26 mouse cellular contexts compared by ENCODE assay signal in the genomic region with DNA sequence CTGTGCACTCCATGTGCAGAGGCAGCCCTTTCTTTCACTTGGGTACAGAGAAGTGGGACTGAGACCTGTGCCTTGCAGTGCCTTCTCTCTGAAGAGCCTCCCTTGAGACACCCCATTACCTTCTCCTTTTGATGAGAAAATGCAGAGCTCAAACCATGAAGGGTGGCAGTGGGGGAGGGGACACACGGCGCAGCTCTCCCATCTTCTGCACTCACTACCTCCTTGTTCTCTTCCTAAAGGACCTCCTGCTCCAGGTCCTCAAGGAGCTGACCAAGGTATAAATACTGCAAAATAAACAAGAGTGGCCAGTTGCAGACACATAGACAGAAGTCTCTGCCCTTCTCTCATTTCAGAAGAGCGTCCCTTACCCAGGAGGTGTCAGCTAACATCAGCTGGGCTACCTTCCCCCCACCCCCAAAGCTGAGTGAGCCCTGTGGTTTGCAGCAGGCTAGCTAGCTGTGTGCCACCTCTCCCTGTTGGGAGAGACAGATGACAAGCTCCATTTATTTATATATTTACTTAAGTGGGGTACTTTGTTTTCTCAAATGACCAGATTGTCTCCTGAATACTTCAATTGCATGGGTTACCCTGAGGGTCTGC.
DNase-seq lines count a peak whose midpoint lies in the region; ATAC-seq and TF ChIP-seq lines count a peak whose summit lies in the region.
"Had no signal": no experiment of that assay in that cellular context is flagged by ENCODE, and none has a peak within 500 bp of the region (broad histone marks: within the 10 kb centered on the region; RNA-seq: fewer than 3 reads in every experiment).

No protein-coding gene starts in this region.

- no peaks in the 10 kb centered on the region for H3K9me3 ChIP-seq in forebrain, embryonic 16.5 days (ENCODE audit: control insufficient read depth, low read length)
- H3K9me3 ChIP-seq: forebrain, embryonic 10.5 days; G1E; heart, embryonic 10.5 days; hindbrain, embryonic 15.5 days; limb, embryonic 15.5 days; lung, embryonic 15.5 days; megakaryocyte, embryonic 14.5 days; midbrain, embryonic 13.5 days had no signal

- no peak overlapping the region for H3K27ac ChIP-seq in heart, adult 2 months
- H3K27ac ChIP-seq in forebrain, embryonic 16.5 days (ENCODE audit: low read length) = no peak overlapping the region
- H3K27ac ChIP-seq: forebrain, embryonic 10.5 days; heart, embryonic 10.5 days; hindbrain, embryonic 15.5 days; left cerebral cortex, adult 2 months; limb, embryonic 15.5 days; liver, embryonic 14.5 days; lung, embryonic 15.5 days; midbrain, embryonic 13.5 days had no signal

- no peak overlapping the region for H3K4me3 ChIP-seq in heart, adult 2 months
- no peak overlapping the region for H3K4me3 ChIP-seq in forebrain, embryonic 16.5 days (replicated peaks; ENCODE audit: low read length)
- H3K4me3 ChIP-seq: forebrain, embryonic 10.5 days; heart, embryonic 10.5 days; hindbrain, embryonic 15.5 days; left cerebral cortex, adult 2 months; limb, embryonic 15.5 days; lung, embryonic 15.5 days; megakaryocyte, embryonic 14.5 days; midbrain, embryonic 13.5 days had no signal

- ATAC-seq in forebrain, embryonic 16.5 days = no peak
- ATAC-seq: midbrain, embryonic 13.5 days; Patski had no signal

- intact Hi-C loops in gastrocnemius, postnatal 14 days (cut with DNase I; ENCODE audit: low total_unique reads) = no loop called here
- intact Hi-C loops in heart, adult 2 months (cut with DNase I) = loop anchor here (5.0 kb wide), 1 partner anchor 41 kb away; no protein-coding TSS in a partner anchor

- peaks cover 6% of the 10 kb centered on the region for H3K36me3 ChIP-seq in splenic B cell, adult 2 months (ENCODE audit: control insufficient read depth, insufficient read depth, low read length, poor library complexity, severe bottlenecking)
- no peaks in the 10 kb centered on the region for H3K36me3 ChIP-seq in heart, adult 2 months (ENCODE audit: control insufficient read depth, insufficient read depth, low read length)
- no peaks in the 10 kb centered on the region for H3K36me3 ChIP-seq in forebrain, embryonic 16.5 days (ENCODE audit: control insufficient read depth, insufficient read depth)
- H3K36me3 ChIP-seq: hindbrain, embryonic 15.5 days; midbrain, embryonic 13.5 days had no signal

- no peaks in the 10 kb centered on the region for H3K79me2 ChIP-seq in heart, adult 2 months (replicated peaks; ENCODE audit: control insufficient read depth, insufficient read depth, low read length)

- no peak for TF ChIP-seq POLR2A in heart, adult 2 months (IDR thresholded peaks at IDR 0.05; ENCODE audit: insufficient read depth, low read depth, low read length)

- no peaks in the 10 kb centered on the region for H3K27me3 ChIP-seq in splenic B cell, adult 2 months (ENCODE audit: control insufficient read depth, insufficient read depth, low read length, poor library complexity, severe bottlenecking)
- no peaks in the 10 kb centered on the region for H3K27me3 ChIP-seq in heart, adult 2 months (ENCODE audit: control insufficient read depth, insufficient read depth, low read length)
- H3K27me3 ChIP-seq in forebrain, embryonic 16.5 days (replicated peaks; ENCODE audit: control insufficient read depth, insufficient read depth, low read length) = no peaks in the 10 kb centered on the region
- H3K27me3 ChIP-seq: CH12.LX; hindbrain, embryonic 15.5 days; limb, embryonic 15.5 days; lung, embryonic 15.5 days; megakaryocyte, embryonic 14.5 days; midbrain, embryonic 13.5 days; Patski had no signal

- WGBS in heart, adult 2 months = 82% methylated on average over 3 of the region's 3 CpGs
- 72% methylated on average over 3 of the region's 3 CpGs for WGBS in forebrain, embryonic 16.5 days

- TF ChIP-seq CTCF in heart, adult 2 months (IDR thresholded peaks at IDR 0.05) = no peak

- DNase-seq in gastrocnemius, postnatal 25 days = peak; percentile 65
- no peak for DNase-seq in gastrocnemius, postnatal 14 days
- peak; percentile 37 to 46 for DNase-seq in spleen, postnatal 36 days (ENCODE audit: low spot score in 2 of 2)
- DNase-seq in spleen, postnatal 14 days (ENCODE audit: low spot score in 2 of 2) = no peak
- DNase-seq in splenic B cell, adult 2 months (ENCODE audit: low read depth, low spot score) = peak; percentile 28
- peak; percentile 64 for DNase-seq in thymus, postnatal 4 days
- DNase-seq in heart, adult 2 months = no peak
- DNase-seq: adrenal gland, postnatal 36 days; cerebellum, adult 11 months; cerebellum, adult 9-11 months; left cerebral cortex, postnatal 4 days; lung, postnatal 36 days; right cerebral cortex, postnatal 14 days had no signal

- peaks cover 16% of the 10 kb centered on the region for H3K4me1 ChIP-seq in heart, adult 2 months (ENCODE audit: control insufficient read depth, insufficient read depth, low read length)
- H3K4me1 ChIP-seq in forebrain, embryonic 16.5 days (replicated peaks; ENCODE audit: control insufficient read depth, insufficient read depth, low read length) = no peaks in the 10 kb centered on the region
- H3K4me1 ChIP-seq: hindbrain, embryonic 15.5 days; lung, embryonic 15.5 days had no signal

- TF ChIP-seq EP300 in heart, adult 2 months (IDR thresholded peaks at IDR 0.05; ENCODE audit: insufficient read depth, low read depth, low read length) = no peak

- H3K4me2 ChIP-seq in forebrain, embryonic 16.5 days (ENCODE audit: low read length) = no peak overlapping the region
- H3K4me2 ChIP-seq: hindbrain, embryonic 15.5 days; limb, embryonic 15.5 days; lung, embryonic 15.5 days; midbrain, embryonic 13.5 days had no signal

- no peak overlapping the region for H3K9ac ChIP-seq in heart, adult 2 months (ENCODE audit: low read depth, low read length)
- H3K9ac ChIP-seq in forebrain, embryonic 16.5 days (replicated peaks; ENCODE audit: low read depth, low read length) = no peak overlapping the region
- H3K9ac ChIP-seq: hindbrain, embryonic 15.5 days; limb, embryonic 15.5 days; liver, embryonic 14.5 days; lung, embryonic 15.5 days; midbrain, embryonic 13.5 days had no signal

Comparison
In these comparisons a context has a peak if more than half of its experiments do, and no peak if none do; other contexts are left out.
1. DNase-seq: peak in gastrocnemius, postnatal 25 days (single experiment), spleen, postnatal 36 days (2 of 2), splenic B cell, adult 2 months (single experiment) and thymus, postnatal 4 days (single experiment); none in gastrocnemius, postnatal 14 days (single experiment), spleen, postnatal 14 days (0 of 2) and heart, adult 2 months (0 of 2).